Mouse (Mus musculus) lung, postnatal 4 days (tissue): Measurements from ENCODE around the gene Stk32c.
A peak's percentile ranks its signal among the peaks of the same experiment; 100 is the strongest.

ENCODE experiments used
- DNase-seq, 2 experiments: peaks; one replicate each; pipeline ENCODE4 v3.0.0; 2021

Gene Stk32c

DNA sequence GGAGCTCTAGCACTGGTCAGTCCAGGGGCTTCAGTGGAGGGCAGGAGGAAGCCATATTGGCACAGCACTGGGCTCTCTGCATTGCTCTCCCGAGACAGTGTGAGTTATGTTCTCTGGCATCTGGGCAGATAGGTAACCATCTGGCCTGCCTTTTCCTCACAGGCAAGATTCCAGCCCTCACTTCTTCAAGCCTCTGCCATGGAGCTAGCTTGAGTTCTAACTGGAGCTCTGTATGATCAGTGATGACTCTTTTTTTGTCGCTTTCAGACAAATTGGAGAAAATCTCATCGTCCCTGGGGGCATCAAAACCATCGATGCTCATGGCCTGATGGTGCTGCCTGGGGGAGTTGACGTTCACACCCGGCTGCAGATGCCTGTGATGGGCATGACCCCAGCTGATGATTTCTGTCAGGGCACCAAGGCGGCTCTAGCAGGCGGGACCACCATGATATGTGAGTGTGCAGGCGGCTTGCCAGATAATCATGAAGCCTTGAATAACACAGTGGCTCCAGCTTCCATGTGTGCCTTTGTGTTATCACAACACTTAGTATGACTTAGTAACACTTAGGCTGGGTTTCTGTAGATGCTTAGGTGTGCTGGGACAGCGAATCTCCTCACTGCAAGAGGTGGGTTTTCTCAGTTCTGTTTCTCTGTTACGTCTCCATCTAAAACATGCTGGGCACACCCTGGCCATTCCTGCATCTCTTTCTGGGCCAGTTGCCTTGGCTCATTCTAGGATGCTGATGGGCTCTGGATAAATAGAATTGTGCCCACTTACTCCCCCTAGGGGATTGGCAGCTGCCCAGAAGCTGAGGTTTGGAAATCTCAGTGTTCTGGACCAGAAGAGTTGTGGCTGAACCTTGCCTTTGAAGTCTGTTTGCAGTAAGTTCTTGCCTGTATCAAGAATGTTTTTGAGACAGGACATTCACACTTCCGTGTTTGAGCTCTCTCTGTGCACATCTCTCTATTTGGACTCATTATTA lies 122.9 kb downstream of the Stk32c start:
- no peak for DNase-seq

DNA sequence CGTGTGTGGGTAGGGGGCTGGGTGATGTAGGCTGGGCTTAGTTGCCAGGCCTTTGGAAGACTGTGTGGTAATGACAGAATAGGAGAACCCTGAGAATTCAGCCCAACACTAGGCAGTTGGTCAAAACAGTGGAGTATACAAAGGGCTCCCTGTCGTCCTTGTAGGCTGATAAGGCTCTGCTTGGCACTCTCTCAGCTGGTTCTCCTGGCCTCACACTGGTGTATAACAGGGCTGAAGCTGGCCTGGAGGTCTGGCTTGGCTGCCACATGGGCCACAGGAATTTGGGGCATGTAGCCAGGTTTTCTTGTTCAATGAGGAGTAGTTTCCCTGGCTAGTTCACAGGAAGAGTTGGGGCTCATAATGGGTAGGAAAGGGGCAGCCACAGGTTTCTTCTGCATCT lies 125.3 kb downstream of the Stk32c start:
- DNase-seq, result no peak

GRCm38 (mm10) chr7:139086195-139087158 lies 126.6 kb downstream of the Stk32c start:
- peak in 1 of 2 experiments; percentile 20 for DNase-seq

DNA sequence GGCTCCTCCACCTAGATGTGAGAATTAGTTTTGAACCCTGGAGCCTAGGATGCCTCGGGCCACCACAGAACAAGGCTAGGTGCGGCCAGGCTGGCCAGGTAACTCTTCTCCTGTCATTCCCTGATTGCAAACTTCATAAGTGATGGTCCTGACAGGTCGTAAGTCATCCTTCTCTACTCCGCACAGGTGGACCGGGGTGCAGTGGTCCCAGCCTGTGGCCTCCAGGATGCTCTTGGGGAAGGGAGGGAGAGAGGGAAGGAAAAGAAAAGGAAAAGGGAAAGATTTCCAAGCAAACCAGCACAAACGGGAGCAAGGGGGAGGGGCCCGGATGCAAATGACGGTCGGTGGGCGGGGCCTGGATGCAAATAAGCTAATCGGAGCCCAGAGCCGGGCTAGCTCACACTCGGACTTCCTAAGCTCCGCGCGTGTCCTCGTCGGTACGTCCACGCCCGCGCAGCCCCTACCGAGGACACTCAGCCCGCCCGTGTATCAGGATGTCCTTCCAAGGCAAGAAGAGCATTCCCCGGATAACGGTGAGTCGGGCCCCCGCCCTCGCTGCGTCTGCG lies 127.4 kb downstream of the Stk32c start, which contains the start of gene Dpysl4:
TSS of gene Dpysl4 (plus strand) at position 373 of the 566 bp plus-strand sequence.
- DNase-seq, result peak; percentile 55

DNA sequence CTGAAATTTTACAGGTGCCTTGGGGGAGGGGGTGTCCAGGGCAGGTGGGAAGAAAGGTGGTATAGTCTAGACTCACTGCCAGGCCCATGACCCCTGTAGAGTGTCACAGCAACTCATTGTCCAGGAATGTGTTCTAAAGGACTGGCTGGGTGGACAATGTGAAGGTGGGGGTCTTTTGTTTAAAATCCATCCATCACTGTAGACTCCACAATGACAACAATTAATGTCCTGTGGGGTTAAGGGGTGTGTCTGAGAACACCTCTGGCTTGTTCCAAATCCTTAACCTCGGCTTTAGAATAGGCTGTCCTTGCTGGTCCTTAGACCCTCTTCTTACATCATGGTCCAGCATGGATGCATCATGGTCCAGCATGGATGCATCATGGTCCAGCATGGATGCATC lies 128.8 kb downstream of the Stk32c start:
- no peak for DNase-seq

DNA sequence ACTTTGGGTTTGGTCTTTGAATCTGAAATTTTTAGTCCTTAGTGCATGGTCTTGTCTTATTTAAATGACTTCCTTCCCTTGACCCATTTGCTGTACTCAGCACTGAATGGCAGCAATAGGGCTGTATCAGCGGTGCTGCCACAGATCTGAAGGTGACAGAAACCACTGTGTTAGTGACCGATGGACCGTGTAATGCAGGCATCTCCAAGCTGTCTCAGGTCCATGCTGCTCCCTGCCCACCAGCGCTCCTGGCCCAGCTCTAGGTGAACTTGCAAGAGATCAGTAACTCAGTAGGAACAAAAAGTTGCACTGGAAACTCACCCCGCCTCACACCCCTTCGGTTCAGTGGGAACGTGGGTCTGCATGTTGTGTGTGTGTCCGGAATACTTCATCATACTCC lies 130.8 kb downstream of the Stk32c start:
- no peak for DNase-seq

DNA sequence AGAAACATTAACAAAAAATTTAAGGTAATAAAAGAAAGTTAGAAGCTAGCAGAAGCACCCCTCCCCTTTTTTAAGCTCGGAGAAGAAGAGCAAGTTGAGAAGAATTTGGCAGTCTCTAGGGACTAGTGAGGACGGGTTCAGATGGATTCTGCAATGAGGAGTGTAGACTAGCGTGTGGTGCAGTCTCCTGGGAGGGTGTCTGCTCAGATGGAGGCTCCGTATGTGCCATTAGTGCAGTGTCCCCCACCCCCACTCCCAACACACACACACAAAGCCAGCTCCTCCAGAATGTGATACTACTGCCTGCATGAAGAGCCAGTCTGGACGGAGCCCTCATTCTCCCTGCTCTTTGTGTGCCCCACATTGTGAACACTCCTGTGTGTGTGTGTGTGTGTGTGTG lies 131.9 kb downstream of the Stk32c start:
- no peak for DNase-seq

DNA sequence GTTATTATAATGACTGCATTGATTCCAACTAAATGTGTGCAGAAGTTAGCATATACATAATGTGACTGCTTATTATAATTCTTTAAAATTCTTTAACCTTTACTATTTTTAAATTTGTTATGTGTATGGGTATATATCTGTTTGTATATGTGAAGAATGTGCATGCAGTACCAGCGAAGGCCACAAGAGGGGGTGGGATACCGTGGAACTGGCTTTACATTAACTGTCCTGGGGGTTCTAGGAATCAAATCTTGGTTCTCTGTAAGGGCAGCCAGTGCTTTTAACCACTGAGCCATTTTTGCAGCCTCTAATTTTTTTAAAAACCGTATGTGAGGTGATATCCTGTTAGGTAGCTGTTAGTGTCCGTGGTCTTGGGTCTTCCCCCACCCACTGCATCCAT lies 132.4 kb downstream of the Stk32c start:
- DNase-seq, result no peak

GRCm38 (mm10) chr7:139079141-139079540 lies 134.0 kb downstream of the Stk32c start:
- DNase-seq, result no peak

DNA sequence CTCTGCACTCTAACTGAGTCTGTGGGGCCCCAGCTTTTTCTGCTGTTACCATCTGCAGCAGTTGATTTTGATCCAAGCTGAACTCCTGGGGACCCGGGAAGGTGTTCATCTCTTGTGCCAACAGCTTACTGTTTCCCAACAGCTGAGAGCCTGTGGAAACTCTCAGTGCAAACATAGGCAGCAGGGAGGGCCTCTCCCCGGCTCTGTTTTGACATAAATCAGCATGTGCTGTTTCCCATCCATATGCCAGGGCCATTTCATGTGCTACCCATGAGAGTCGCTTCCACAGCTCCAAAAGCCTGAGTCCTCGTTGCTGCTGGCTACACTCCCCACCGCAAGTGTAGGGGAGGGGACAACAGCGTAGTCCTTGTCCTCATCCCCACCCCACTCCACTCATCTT lies 134.9 kb downstream of the Stk32c start:
- no peak for DNase-seq

GRCm38 (mm10) chr7:139077283-139077682 lies 135.8 kb downstream of the Stk32c start:
- DNase-seq, result no peak

DNA sequence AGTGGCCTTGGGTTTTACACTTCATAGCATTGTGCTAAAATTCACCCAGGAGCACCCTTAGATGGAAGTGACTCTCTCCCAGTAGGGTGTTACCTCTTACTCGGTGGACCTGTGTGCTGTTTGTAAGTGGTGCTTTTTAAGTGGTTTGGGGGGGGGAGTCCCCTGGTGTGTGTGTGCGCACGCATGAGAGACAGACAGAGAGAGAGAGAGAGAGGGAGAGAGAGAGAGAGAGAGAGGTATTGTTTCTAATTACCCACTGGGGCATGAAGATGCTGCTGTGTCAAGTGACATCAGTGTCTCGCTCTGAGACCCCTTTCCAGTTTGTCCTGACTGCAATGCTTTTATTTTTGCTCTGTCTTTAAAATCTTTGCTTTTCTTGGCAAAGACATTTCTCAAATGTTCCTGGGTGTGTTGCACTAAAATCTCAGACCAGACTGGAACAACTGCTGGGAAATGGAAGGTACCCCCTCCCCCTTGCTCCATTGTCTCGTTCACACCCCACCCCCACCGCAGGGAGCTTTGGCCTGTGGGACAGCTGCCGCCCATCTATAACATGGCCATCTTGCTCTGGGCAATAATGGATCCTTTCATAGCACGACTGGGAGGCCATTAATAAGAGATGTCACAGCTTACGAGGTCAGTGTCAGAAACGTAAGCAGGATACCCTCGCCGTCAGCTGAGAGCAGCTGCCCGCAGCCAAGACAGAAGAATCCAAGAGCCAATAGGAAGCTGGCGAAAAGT lies 137.9 kb downstream of the Stk32c start:
- no peak for DNase-seq

DNA sequence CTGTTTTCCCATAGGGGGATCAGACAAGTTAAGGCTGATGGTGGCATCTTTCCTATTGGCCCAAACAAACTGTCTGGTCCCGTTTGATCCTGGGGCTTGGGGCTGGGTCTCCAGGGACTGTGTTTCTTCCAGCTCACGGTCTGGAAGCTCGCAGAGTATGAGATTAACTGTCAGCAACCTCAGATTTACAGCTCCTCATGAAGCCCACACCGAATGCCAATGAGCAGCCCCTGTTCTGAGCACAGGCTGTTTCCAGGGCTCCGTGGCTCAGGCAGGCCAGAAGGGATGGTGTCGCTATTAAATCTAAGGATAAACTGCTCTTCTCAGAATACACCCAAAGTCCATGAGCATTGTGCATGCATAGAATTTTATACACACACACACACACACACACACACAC lies 138.9 kb downstream of the Stk32c start:
- DNase-seq, result no peak

GRCm38 (mm10) chr7:139068182-139068623 lies 144.9 kb downstream of the Stk32c start:
- DNase-seq, result peak in 1 of 2 experiments; percentile 68

GRCm38 (mm10) chr7:139063406-139063805 lies 149.7 kb downstream of the Stk32c start:
- no peak for DNase-seq
